Mouse (Mus musculus): Measurements from ENCODE around the gene Rabgap1l.

DNA sequence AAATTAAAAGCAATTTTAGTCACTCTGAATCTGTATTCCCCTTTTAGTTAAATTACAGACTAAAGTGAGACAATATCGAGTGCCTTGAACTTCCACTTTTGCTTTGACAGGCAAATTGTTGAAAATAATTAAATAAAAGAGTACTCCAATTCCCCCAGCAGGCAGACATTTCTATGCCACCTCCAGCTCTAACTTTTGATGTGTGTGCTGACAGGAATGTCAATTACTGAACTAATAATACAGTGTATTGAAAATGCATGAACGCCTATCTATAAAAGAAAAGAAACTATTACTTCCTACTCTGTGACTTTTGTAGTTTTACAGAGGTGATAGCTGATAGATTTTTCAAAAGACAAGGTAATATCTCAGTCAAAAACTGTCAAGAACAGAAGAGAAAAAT, 118.2 kb downstream of the Rabgap1l start:
- no peak for TF ChIP-seq TAL1 (conservative IDR thresholded peaks at IDR 0.05; ENCODE audit: low read depth, low read length)
- no peak for TF ChIP-seq CTCF (IDR thresholded peaks at IDR 0.05; ENCODE audit: low read depth, low read length)

Data from G1E (cell line).